Mouse (Mus musculus) kidney, postnatal 36 days (tissue): ENCODE results near the gene Tmem167.

Experiments used
- DNase-seq, 2 experiments: peaks; one replicate each; pipeline ENCODE4 v3.0.0; 2021 to 2022; ENCODE audit warnings: mixed read lengths in 2 of 2

Gene Tmem167

GRCm38 (mm10) chr13:90088962-90089824 lies at the start of gene Tmem167, which contains the start of gene Xrcc4:
Tmem167 (plus strand) TSS chr13:90089123.
Xrcc4 (minus strand) TSS chr13:90089608.
- peak; percentile 98 for DNase-seq

GRCm38 (mm10) chr13:90039613-90040012 lies 49.3 kb upstream of the Tmem167 start:
- DNase-seq, result no peak

- DNase-seq, result peak; percentile 3 to 5
Observed at GRCm38 (mm10) chr13:90051735-90052134, 37.2 kb upstream of the Tmem167 start.

- no peak for DNase-seq
Observed at GRCm38 (mm10) chr13:90052408-90052807, 36.5 kb upstream of the Tmem167 start.

GRCm38 (mm10) chr13:90061877-90062276 lies 27.0 kb upstream of the Tmem167 start:
- DNase-seq, result no peak

GRCm38 (mm10) chr13:90089825-90090183 lies 881 bp downstream of the Tmem167 start:
- no peak for DNase-seq

- DNase-seq, result no peak
Observed at GRCm38 (mm10) chr13:90101514-90101913, 12.6 kb downstream of the Tmem167 start.

GRCm38 (mm10) chr13:90106139-90106538 lies 17.2 kb downstream of the Tmem167 start:
- DNase-seq, result no peak

- peak in 1 of 2 experiments; percentile 17 for DNase-seq
Observed at GRCm38 (mm10) chr13:90108746-90109145, 19.8 kb downstream of the Tmem167 start.

- DNase-seq, result no peak
Observed at GRCm38 (mm10) chr13:90111681-90112080, 22.8 kb downstream of the Tmem167 start.

GRCm38 (mm10) chr13:90136156-90136910 lies 47.4 kb downstream of the Tmem167 start:
- peak in 1 of 2 experiments; percentile 8 for DNase-seq

- no peak for DNase-seq
Observed at GRCm38 (mm10) chr13:90141681-90142080, 52.8 kb downstream of the Tmem167 start.

- no peak for DNase-seq
Observed at GRCm38 (mm10) chr13:90143245-90143644, 54.3 kb downstream of the Tmem167 start.

- no peak for DNase-seq
Observed at GRCm38 (mm10) chr13:90151881-90152280, 63.0 kb downstream of the Tmem167 start.

GRCm38 (mm10) chr13:90152536-90153273 lies 63.8 kb downstream of the Tmem167 start:
- no peak for DNase-seq

GRCm38 (mm10) chr13:90164147-90164546 lies 75.2 kb downstream of the Tmem167 start:
- no peak for DNase-seq

GRCm38 (mm10) chr13:90167044-90167443 lies 78.1 kb downstream of the Tmem167 start:
- no peak for DNase-seq

- no peak for DNase-seq
Observed at GRCm38 (mm10) chr13:90170100-90170781, 81.3 kb downstream of the Tmem167 start.

- no peak for DNase-seq
Observed at GRCm38 (mm10) chr13:90170782-90171179, 81.9 kb downstream of the Tmem167 start.

GRCm38 (mm10) chr13:90171390-90171789 lies 82.5 kb downstream of the Tmem167 start:
- DNase-seq, result peak; percentile 5

- no peak for DNase-seq
Observed at GRCm38 (mm10) chr13:90175662-90176061, 86.7 kb downstream of the Tmem167 start.

GRCm38 (mm10) chr13:90182262-90182661 lies 93.3 kb downstream of the Tmem167 start:
- DNase-seq, result no peak
